Mouse (Mus musculus) neutrophil, adult 5-6 weeks (primary cell): ENCODE results near the gene Parp11. TPM values are rescaled to one million over a fixed set of nuclear protein-coding genes. Genes with fewer than 3 reads are reported as not detected.

ENCODE experiments used
- ATAC-seq: fragments of 151-379, 151-347 bp; 2 replicates; pipeline ENCODE4 v1.8.0; 2017; ENCODE audit warnings: mild to moderate bottlenecking, moderate TSS enrichment; ENCODE audit not compliant: insufficient number of reproducible peaks, poor library complexity, low FRiP score, severe bottlenecking; ENCODE audit errors: extremely low read depth
- total RNA-seq: library from RNA; stranded (forward); fragments of 200-1000 nt; gene quantifications from 2 replicates; pipeline ENCODE4 v1.2.3, GENCODE M21; 2017

Parp11 gene
- total RNA-seq, 1 experiment from 2014 or later, result 57.5 TPM

- no peak for ATAC-seq
These were observed 90.4 kb downstream of the Parp11 start for GRCm38 (mm10) chr6:127537035-127537434.

DNA sequence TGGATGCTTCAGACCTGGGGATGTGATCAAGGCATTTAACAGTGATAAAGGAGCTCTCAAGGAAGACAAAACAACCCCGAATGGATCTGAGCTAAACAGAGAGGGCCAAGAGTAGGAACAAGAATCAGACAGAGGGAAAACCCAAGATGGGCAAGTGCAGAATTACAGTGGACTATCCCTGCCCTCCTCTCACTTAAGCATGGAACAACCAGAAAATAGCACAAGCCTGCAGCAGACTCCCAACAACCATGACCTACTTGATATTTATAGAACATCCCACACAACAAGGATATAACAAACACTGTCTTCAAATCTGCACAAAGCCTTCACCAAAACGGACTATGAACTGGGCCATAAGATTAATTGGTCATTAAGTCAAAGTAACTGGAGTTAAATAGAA, 91.5 kb downstream of the Parp11 start:
- no peak for ATAC-seq

DNA sequence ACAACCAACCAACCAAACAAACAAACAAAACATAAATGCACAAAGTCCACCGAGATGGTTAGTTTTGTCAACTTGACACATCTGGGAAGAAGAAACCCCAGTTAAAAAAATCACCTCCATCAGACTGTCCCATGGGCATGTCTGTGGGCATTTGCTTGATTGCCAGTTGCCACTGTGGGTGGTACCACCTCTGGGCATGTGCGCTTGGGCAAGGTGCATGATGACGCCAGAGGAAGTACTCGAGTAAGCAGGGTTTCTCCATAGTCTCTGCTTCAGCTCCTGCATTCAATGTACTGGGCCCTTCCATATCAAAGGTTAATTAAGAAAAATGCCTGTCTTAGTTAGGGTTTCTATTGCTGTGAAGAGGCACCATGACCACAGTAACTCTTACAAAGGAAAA, 92.6 kb downstream of the Parp11 start:
- no peak for ATAC-seq

- ATAC-seq, result no peak
These were observed 93.0 kb downstream of the Parp11 start for GRCm38 (mm10) chr6:127539659-127540058.

DNA sequence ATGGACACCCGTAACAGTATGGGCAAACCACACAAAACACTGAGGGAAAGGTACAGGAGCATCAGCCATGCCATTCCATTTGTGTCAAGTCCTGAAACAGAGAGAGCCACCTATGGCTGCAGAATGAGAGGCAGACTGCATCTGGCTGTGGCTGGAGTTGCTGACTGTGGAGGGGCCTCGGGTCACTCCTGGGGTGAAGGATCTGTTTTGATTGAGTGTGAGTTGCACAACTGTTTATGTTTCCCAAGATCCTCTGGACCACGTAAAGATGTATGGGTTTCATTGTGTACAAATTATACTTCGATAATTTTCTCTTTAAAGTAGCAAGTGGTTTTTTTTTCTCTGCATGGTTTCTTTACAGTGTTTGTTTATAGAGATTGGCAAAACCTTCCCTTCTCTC, 93.9 kb downstream of the Parp11 start:
- no peak for ATAC-seq

DNA sequence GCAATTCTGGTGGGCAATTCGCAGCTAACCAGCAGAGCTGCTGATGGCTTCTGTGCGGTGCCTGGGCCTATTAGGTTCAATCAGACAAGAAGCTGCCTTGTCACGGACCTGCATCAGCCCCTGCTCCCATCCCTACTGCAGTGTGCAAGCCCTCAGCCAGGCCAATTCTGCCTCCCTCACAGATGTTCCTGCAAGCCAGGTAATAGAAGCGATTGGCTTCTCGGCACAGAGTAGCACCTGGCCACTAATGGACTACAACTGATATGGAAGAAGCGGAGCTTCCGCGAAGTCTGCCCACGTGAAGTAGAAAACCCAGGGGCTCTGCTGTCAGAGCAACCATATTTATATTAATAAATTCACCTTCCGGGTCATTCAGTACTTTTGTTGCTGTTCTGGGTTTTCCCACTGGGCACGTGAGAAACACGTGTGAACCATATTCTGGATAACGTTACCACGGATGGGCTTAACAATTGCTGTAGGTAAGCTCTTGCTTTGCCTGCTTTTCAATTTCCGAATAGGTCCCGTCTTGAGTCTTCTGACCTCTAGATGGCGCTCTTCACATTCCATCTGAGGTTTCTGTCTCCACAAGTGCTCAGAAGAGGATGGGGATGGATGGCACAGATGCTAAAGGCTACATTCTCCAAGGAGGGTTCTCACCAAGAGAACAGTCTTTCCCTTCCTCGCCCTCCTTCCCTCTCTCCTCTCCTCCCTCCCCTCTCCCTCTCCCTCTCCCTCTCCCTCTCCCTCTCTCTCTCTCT, 95.2 kb downstream of the Parp11 start:
- peak; percentile 61; the same call in 1 of the 2 replicates for ATAC-seq

Other genes with a start within 250 kb of the Parp11 start
- gene Cracr2a, start 114.5 kb downstream of the Parp11 start, total RNA-seq, result 9.9 and 13.8 TPM in 2 replicates